ENCODE assay signal across 8 mouse cellular contexts in genomic region chr15:82983416-82984026, GRCm38 (mm10). TPM values are rescaled to one million over a fixed set of nuclear protein-coding genes. Genes with fewer than 3 reads are reported as not detected.
DNase-seq lines count a peak whose midpoint lies in the region; ATAC-seq and TF ChIP-seq lines count a peak whose summit lies in the region.

No protein-coding gene starts in this region.

- H3K4me1 ChIP-seq in liver, embryonic 12.5 days: peaks cover 14% of the 10 kb centered on the region
- H3K4me1 ChIP-seq in liver, embryonic 11.5 days (replicated peaks; ENCODE audit: control insufficient read depth, insufficient read depth, low read length): peaks cover 24% of the 10 kb centered on the region
- H3K4me1 ChIP-seq in forebrain, embryonic 11.5 days (replicated peaks; ENCODE audit: control insufficient read depth, insufficient read depth, low read length): peaks cover 40% of the 10 kb centered on the region
- H3K4me1 ChIP-seq in hindbrain, embryonic 13.5 days (replicated peaks): peaks cover 73% of the 10 kb centered on the region
- peaks cover 50% of the 10 kb centered on the region for H3K4me1 ChIP-seq in limb, embryonic 11.5 days (ENCODE audit: control insufficient read depth, insufficient read depth, low read length)
- H3K4me1 ChIP-seq in stomach, postnatal 0 days (replicated peaks; ENCODE audit: control insufficient read depth, insufficient read depth): peaks cover 2% of the 10 kb centered on the region; the same call in 1 of the 2 replicates

- no peaks in the 10 kb centered on the region for H3K9me3 ChIP-seq in liver, embryonic 12.5 days (replicated peaks)
- H3K9me3 ChIP-seq in liver, embryonic 11.5 days (ENCODE audit: control insufficient read depth, low read length): no peaks in the 10 kb centered on the region
- H3K9me3 ChIP-seq in forebrain, embryonic 11.5 days (ENCODE audit: control insufficient read depth, low read length): no peaks in the 10 kb centered on the region; the same call in 1 of the 2 replicates
- no peaks in the 10 kb centered on the region for H3K9me3 ChIP-seq in hindbrain, embryonic 13.5 days
- H3K9me3 ChIP-seq in limb, embryonic 11.5 days (ENCODE audit: control insufficient read depth, low read length): no peaks in the 10 kb centered on the region
- no peaks in the 10 kb centered on the region for H3K9me3 ChIP-seq in stomach, postnatal 0 days (ENCODE audit: control insufficient read depth, low read length)

- ATAC-seq in liver, embryonic 12.5 days: 0 out of 2 replicates have a peak, but pooled peaks have one; percentile 6
- ATAC-seq in liver, embryonic 11.5 days (replicated peaks; ENCODE audit: low FRiP score): no peak
- ATAC-seq in forebrain, embryonic 11.5 days (replicated peaks; ENCODE audit: low FRiP score): peak; percentile 62
- peak; percentile 15; the same call in 1 of the 2 replicates for ATAC-seq in hindbrain, embryonic 13.5 days (ENCODE audit: low FRiP score)
- ATAC-seq in limb, embryonic 11.5 days (ENCODE audit: insufficient number of reproducible peaks, low FRiP score, low TSS enrichment, low read depth): peak; percentile 60
- no peak for ATAC-seq in stomach, postnatal 0 days (ENCODE audit: low FRiP score, low TSS enrichment)

- H3K27ac ChIP-seq in liver, embryonic 12.5 days: no peak overlapping the region
- H3K27ac ChIP-seq in liver, embryonic 11.5 days (ENCODE audit: low read depth, low read length): no peak overlapping the region
- peak overlapping the region; percentile 87 for H3K27ac ChIP-seq in forebrain, embryonic 11.5 days (ENCODE audit: low read depth, low read length)
- peak overlapping the region; percentile 88 for H3K27ac ChIP-seq in hindbrain, embryonic 13.5 days
- peak overlapping the region; percentile 91 for H3K27ac ChIP-seq in limb, embryonic 11.5 days (replicated peaks; ENCODE audit: low read depth, low read length)
- H3K27ac ChIP-seq in stomach, postnatal 0 days (replicated peaks): 0 out of 2 replicates have a peak overlapping the region, but pooled peaks have one; percentile 45

- H3K9ac ChIP-seq in liver, embryonic 12.5 days: no peak overlapping the region
- no peak overlapping the region for H3K9ac ChIP-seq in liver, embryonic 11.5 days (ENCODE audit: low read depth, low read length)
- peak overlapping the region; percentile 27; the same call in 1 of the 2 replicates for H3K9ac ChIP-seq in forebrain, embryonic 11.5 days (ENCODE audit: low read length)
- H3K9ac ChIP-seq in hindbrain, embryonic 13.5 days: peak overlapping the region; percentile 67
- H3K9ac ChIP-seq in limb, embryonic 11.5 days (ENCODE audit: low read length): peak overlapping the region; percentile 32; the same call in 1 of the 2 replicates
- no peak overlapping the region for H3K9ac ChIP-seq in stomach, postnatal 0 days (ENCODE audit: low read length)

- no peak for DNase-seq in liver, embryonic 11.5 days (ENCODE audit: low spot score)
- peak; percentile 81 for DNase-seq in forebrain, embryonic 11.5 days (ENCODE audit: low spot score)
- peak; percentile 76 for DNase-seq in limb, embryonic 11.5 days (ENCODE audit: low spot score)
- DNase-seq in stomach, postnatal 0 days (ENCODE audit: low spot score): no peak
- no peak for DNase-seq in urinary bladder, adult 18-20 months (ENCODE audit: low spot score in 2 of 2)
- DNase-seq in thymus, postnatal 25 days: no peak

- no peak for TF ChIP-seq CTCF in stomach, postnatal 0 days (IDR thresholded peaks at IDR 0.05; ENCODE audit: low read depth)

- no peak for TF ChIP-seq EP300 in stomach, postnatal 0 days (optimal IDR thresholded peaks at IDR 0.05)

- H3K27me3 ChIP-seq in liver, embryonic 12.5 days (replicated peaks): peaks cover 85% of the 10 kb centered on the region
- H3K27me3 ChIP-seq in liver, embryonic 11.5 days (replicated peaks; ENCODE audit: control insufficient read depth, insufficient read depth, low read length): peaks cover 60% of the 10 kb centered on the region
- H3K27me3 ChIP-seq in forebrain, embryonic 11.5 days (ENCODE audit: control insufficient read depth, insufficient read depth, low read length): peaks cover 17% of the 10 kb centered on the region
- H3K27me3 ChIP-seq in hindbrain, embryonic 13.5 days: peaks cover 66% of the 10 kb centered on the region
- H3K27me3 ChIP-seq in limb, embryonic 11.5 days (ENCODE audit: control insufficient read depth, insufficient read depth, low read length): peaks cover 10% of the 10 kb centered on the region
- H3K27me3 ChIP-seq in stomach, postnatal 0 days (ENCODE audit: control insufficient read depth, insufficient read depth, low read length): 0 out of 2 replicates have a peak, but pooled peaks cover 2% of the 10 kb centered on the region

- WGBS in liver, embryonic 12.5 days (ENCODE audit: insufficient replicate concordance): 35% methylated on average over 9 of the region's 9 CpGs
- WGBS in liver, embryonic 11.5 days: 26% methylated on average over 9 of the region's 9 CpGs
- 4% methylated on average over 9 of the region's 9 CpGs for WGBS in forebrain, embryonic 11.5 days
- 3% methylated on average over 9 of the region's 9 CpGs for WGBS in hindbrain, embryonic 13.5 days
- WGBS in limb, embryonic 11.5 days: 4% methylated on average over 9 of the region's 9 CpGs
- 26% methylated on average over 9 of the region's 9 CpGs for WGBS in stomach, postnatal 0 days

- H3K36me3 ChIP-seq in liver, embryonic 12.5 days: no peaks in the 10 kb centered on the region
- no peaks in the 10 kb centered on the region for H3K36me3 ChIP-seq in liver, embryonic 11.5 days (ENCODE audit: control insufficient read depth, insufficient read depth, low read length)
- no peaks in the 10 kb centered on the region for H3K36me3 ChIP-seq in forebrain, embryonic 11.5 days (ENCODE audit: control insufficient read depth, insufficient read depth, low read length)
- H3K36me3 ChIP-seq in hindbrain, embryonic 13.5 days: no peaks in the 10 kb centered on the region
- H3K36me3 ChIP-seq in limb, embryonic 11.5 days (ENCODE audit: control insufficient read depth, insufficient read depth, low read length): no peaks in the 10 kb centered on the region
- no peaks in the 10 kb centered on the region for H3K36me3 ChIP-seq in stomach, postnatal 0 days (ENCODE audit: control insufficient read depth, insufficient read depth, low read length)

- no peak overlapping the region for H3K4me2 ChIP-seq in liver, embryonic 12.5 days
- no peak overlapping the region for H3K4me2 ChIP-seq in liver, embryonic 11.5 days
- peak overlapping the region; percentile 45 for H3K4me2 ChIP-seq in forebrain, embryonic 11.5 days (ENCODE audit: low read depth, low read length, severe bottlenecking)
- H3K4me2 ChIP-seq in hindbrain, embryonic 13.5 days: peak overlapping the region; percentile 49
- peak overlapping the region; percentile 31 for H3K4me2 ChIP-seq in limb, embryonic 11.5 days (ENCODE audit: low read depth, severe bottlenecking)
- peak overlapping the region; percentile 38; the same call in 1 of the 2 replicates for H3K4me2 ChIP-seq in stomach, postnatal 0 days (replicated peaks; ENCODE audit: low read depth)

- H3K4me3 ChIP-seq in liver, embryonic 12.5 days: no peak overlapping the region
- no peak overlapping the region for H3K4me3 ChIP-seq in liver, embryonic 11.5 days (ENCODE audit: low read depth, low read length)
- no peak overlapping the region; the same call in 1 of the 2 replicates for H3K4me3 ChIP-seq in forebrain, embryonic 11.5 days (ENCODE audit: low read depth, low read length)
- H3K4me3 ChIP-seq in hindbrain, embryonic 13.5 days: peak overlapping the region; percentile 25
- no peak overlapping the region for H3K4me3 ChIP-seq in limb, embryonic 11.5 days (ENCODE audit: low read depth, low read length)
- no peak overlapping the region for H3K4me3 ChIP-seq in stomach, postnatal 0 days (ENCODE audit: low read depth, low read length)

RNA-seq across cellular contexts. Expression of gene Tcf20, which starts 4.2 kb away (rescaled TPM):
- polyA plus RNA-seq in liver, embryonic 12.5 days (2016; fragmentation: Nextera tagmentation; extraction: Ambion mirVana): 3.9 and 4.0 TPM in 2 replicates
- 6.4 and 7.1 TPM in 2 replicates for polyA plus RNA-seq in liver, embryonic 11.5 days (2014; fragmentation: Nextera tagmentation; extraction: Ambion mirVana)
- polyA plus RNA-seq in forebrain, embryonic 11.5 days (2014; fragmentation: Nextera tagmentation; extraction: Ambion mirVana): 12.1 and 12.6 TPM in 2 replicates
- 11.8 and 12.6 TPM in 2 replicates for polyA plus RNA-seq in hindbrain, embryonic 13.5 days (2015; fragmentation: Nextera tagmentation; extraction: Ambion mirVana)
- polyA plus RNA-seq in limb, embryonic 11.5 days (2014; fragmentation: Nextera tagmentation; extraction: Ambion mirVana): 12.3 and 14.3 TPM in 2 replicates
- 3.6 and 3.7 TPM in 2 replicates for polyA plus RNA-seq in stomach, postnatal 0 days (2015; fragmentation: Nextera tagmentation; extraction: Ambion mirVana)

RNA-seq across cellular contexts. Expression of gene Nfam1, which starts 49.6 kb away (rescaled TPM):
- 6.2 and 6.4 TPM in 2 replicates for polyA plus RNA-seq in liver, embryonic 12.5 days (2016; fragmentation: Nextera tagmentation; extraction: Ambion mirVana)
- 6.6 and 7.4 TPM in 2 replicates for polyA plus RNA-seq in liver, embryonic 11.5 days (2014; fragmentation: Nextera tagmentation; extraction: Ambion mirVana)
- polyA plus RNA-seq in forebrain, embryonic 11.5 days (2014; fragmentation: Nextera tagmentation; extraction: Ambion mirVana): 1.7 and 2.9 TPM in 2 replicates
- polyA plus RNA-seq in hindbrain, embryonic 13.5 days (2015; fragmentation: Nextera tagmentation; extraction: Ambion mirVana): 2.0 and 2.2 TPM in 2 replicates
- polyA plus RNA-seq in limb, embryonic 11.5 days (2014; fragmentation: Nextera tagmentation; extraction: Ambion mirVana): 1.9 and 3.0 TPM in 2 replicates
- polyA plus RNA-seq in stomach, postnatal 0 days (2015; fragmentation: Nextera tagmentation; extraction: Ambion mirVana): 1.3 and 1.4 TPM in 2 replicates

Comparison
In these comparisons a context has a peak if more than half of its experiments do, and no peak if none do; other contexts are left out.
1. ATAC-seq: peak in liver, embryonic 12.5 days (single experiment), forebrain, embryonic 11.5 days (single experiment), hindbrain, embryonic 13.5 days (single experiment) and limb, embryonic 11.5 days (single experiment); none in liver, embryonic 11.5 days (single experiment) and stomach, postnatal 0 days (single experiment).
2. H3K27ac ChIP-seq: peak in forebrain, embryonic 11.5 days (single experiment), hindbrain, embryonic 13.5 days (single experiment), limb, embryonic 11.5 days (single experiment) and stomach, postnatal 0 days (single experiment); none in liver, embryonic 12.5 days (single experiment) and liver, embryonic 11.5 days (single experiment).
3. H3K4me2 ChIP-seq: peak in forebrain, embryonic 11.5 days (single experiment), hindbrain, embryonic 13.5 days (single experiment), limb, embryonic 11.5 days (single experiment) and stomach, postnatal 0 days (single experiment); none in liver, embryonic 12.5 days (single experiment) and liver, embryonic 11.5 days (single experiment).
4. H3K9ac ChIP-seq: peak in forebrain, embryonic 11.5 days (single experiment), hindbrain, embryonic 13.5 days (single experiment) and limb, embryonic 11.5 days (single experiment); none in liver, embryonic 12.5 days (single experiment), liver, embryonic 11.5 days (single experiment) and stomach, postnatal 0 days (single experiment).
5. DNase-seq: peak in forebrain, embryonic 11.5 days (single experiment) and limb, embryonic 11.5 days (single experiment); none in liver, embryonic 11.5 days (single experiment), stomach, postnatal 0 days (single experiment), urinary bladder, adult 18-20 months (0 of 2) and thymus, postnatal 25 days (single experiment).